Mouse (Mus musculus) neural tube, embryonic 14.5 days (tissue): ENCODE data around the gene Trim45. TPM values are rescaled to one million over a fixed set of nuclear protein-coding genes. Genes with fewer than 3 reads are reported as not detected.
A peak's percentile ranks its signal among the peaks of the same experiment; 100 is the strongest.

Source experiments
- ATAC-seq: fragments of 200-750 bp; cut with Nextera tagmentation; 2 replicates; pipeline ENCODE4 v1.8.0; 2017; ENCODE audit warnings: low read depth, mild to moderate bottlenecking, moderate TSS enrichment, moderate library complexity
- H3K27ac ChIP-seq: fragments of 300-500 bp; sonication (generic); 2 replicates; pipeline ENCODE4 v1.5.1; 2014; ENCODE audit warnings: low read depth, mild to moderate bottlenecking, control low read depth, low read length, moderate library complexity, mixed read lengths
- H3K27me3 ChIP-seq: fragments of 300-500 bp; sonication (generic); 2 replicates; pipeline ENCODE4 v1.6.1; 2014; ENCODE audit warnings: low read length; ENCODE audit not compliant: control insufficient read depth, insufficient read depth
- H3K36me3 ChIP-seq: fragments of 300-500 bp; sonication (generic); 2 replicates; pipeline ENCODE4 v1.6.1; 2014; ENCODE audit warnings: low read length, mixed read lengths; ENCODE audit not compliant: control insufficient read depth, insufficient read depth
- H3K4me1 ChIP-seq: fragments of 300-500 bp; sonication (generic); 2 replicates; pipeline ENCODE4 v1.6.1; 2014; ENCODE audit warnings: low read length; ENCODE audit not compliant: control insufficient read depth, insufficient read depth
- H3K4me2 ChIP-seq: fragments of 300-500 bp; sonication (generic); 2 replicates; pipeline ENCODE4 v1.6.1; 2014; ENCODE audit warnings: mild to moderate bottlenecking, low read depth, low read length, control low read depth
- H3K4me3 ChIP-seq: fragments of 300-500 bp; sonication (generic); 2 replicates; pipeline ENCODE4 v1.5.1; 2014; ENCODE audit warnings: low read depth, low read length, control low read depth, mixed read lengths
- H3K9ac ChIP-seq: fragments of 300-500 bp; sonication (generic); replicated peaks from 2 replicates; pipeline ENCODE4 v1.6.1; 2014; ENCODE audit warnings: low read depth, mild to moderate bottlenecking, control low read depth, low read length, mixed read lengths
- H3K9me3 ChIP-seq: fragments of 300-500 bp; sonication (generic); 2 replicates; pipeline ENCODE4 v1.6.1; 2016; ENCODE audit warnings: low read length; ENCODE audit not compliant: control insufficient read depth
- WGBS: fragments of 180-500 bp; shearing (Covaris S2); extraction: QIAGEN DNeasy Blood & Tissue Kit; methylation state at CpG from one replicate; pipeline ENCODE4 v1.1.7; 2014; 5-methylcytosine and 5-hydroxymethylcytosine counted together
- polyA plus RNA-seq: library from polyadenylated mRNA; unstranded; fragments of >200 nt; fragmentation: Nextera tagmentation; extraction: Ambion mirVana; gene quantifications from 2 replicates; pipeline ENCODE4 v1.2.1, GENCODE M21; 2014

The Trim45 gene
- polyA plus RNA-seq, 1 experiment from 2014 or later = 4.9 TPM

GRCm38 (mm10) chr3:100947286-100947685 is 25.3 kb downstream of the Trim45 start:
- no peak overlapping the region for H3K9ac ChIP-seq
- H3K27ac ChIP-seq = no peak overlapping the region
- no peaks in the 10 kb centered on the region for H3K27me3 ChIP-seq
- 0 out of 2 replicates have a peak, but pooled peaks cover 4% of the 10 kb centered on the region for H3K36me3 ChIP-seq
- WGBS = 96% methylated on average over 8 of the region's 8 CpGs
- H3K9me3 ChIP-seq = no peaks in the 10 kb centered on the region
- H3K4me3 ChIP-seq = no peak overlapping the region
- no peaks in the 10 kb centered on the region for H3K4me1 ChIP-seq
- no peak overlapping the region for H3K4me2 ChIP-seq
- no peak for ATAC-seq

GRCm38 (mm10) chr3:100951531-100951930 is 29.5 kb downstream of the Trim45 start:
- H3K9ac ChIP-seq = no peak overlapping the region

GRCm38 (mm10) chr3:100954616-100955015 is 32.6 kb downstream of the Trim45 start:
- no peaks in the 10 kb centered on the region for H3K9me3 ChIP-seq
- no peaks in the 10 kb centered on the region for H3K4me1 ChIP-seq
- H3K4me2 ChIP-seq = no peak overlapping the region
- H3K36me3 ChIP-seq = no peaks in the 10 kb centered on the region
- H3K4me3 ChIP-seq = no peak overlapping the region
- H3K27me3 ChIP-seq = no peaks in the 10 kb centered on the region
- H3K9ac ChIP-seq = no peak overlapping the region
- no peak for ATAC-seq
- no peak overlapping the region for H3K27ac ChIP-seq

More at GRCm38 (mm10) chr3:100951531-100951930, 29.5 kb downstream of the Trim45 start:
- Histone ChIP-seq H3K4me3 (no peak overlapping the region), H3K9me3 (no peaks in the 10 kb centered on the region), H3K4me2 (no peak overlapping the region), H3K4me1 (no peaks in the 10 kb centered on the region), H3K27ac (no peak overlapping the region), H3K36me3 (no peaks in the 10 kb centered on the region), H3K27me3 (no peaks in the 10 kb centered on the region)
- no peak for ATAC-seq
- 83% methylated on average over 4 of the region's 4 CpGs for WGBS

- H3K4me3 ChIP-seq = no peak overlapping the region
- no peak overlapping the region for H3K4me2 ChIP-seq
- 87% methylated on average over 5 of the region's 5 CpGs for WGBS
- no peak overlapping the region for H3K27ac ChIP-seq
- no peak for ATAC-seq
- no peak overlapping the region for H3K9ac ChIP-seq
- H3K36me3 ChIP-seq = no peaks in the 10 kb centered on the region
- H3K27me3 ChIP-seq = no peaks in the 10 kb centered on the region
- H3K4me1 ChIP-seq = no peaks in the 10 kb centered on the region
- H3K9me3 ChIP-seq = no peaks in the 10 kb centered on the region
Measured at GRCm38 (mm10) chr3:100961007-100961406, 39.0 kb downstream of the Trim45 start.

- Histone ChIP-seq H3K4me3 (no peak overlapping the region), H3K36me3 (no peaks in the 10 kb centered on the region)
Measured at GRCm38 (mm10) chr3:100961501-100961900, 39.5 kb downstream of the Trim45 start.

GRCm38 (mm10) chr3:100963849-100964542 is 42.0 kb downstream of the Trim45 start:
- peak; percentile 55; the same call in 1 of the 2 replicates for ATAC-seq
- no peak overlapping the region for H3K9ac ChIP-seq
- no peak overlapping the region for H3K4me3 ChIP-seq
- H3K27ac ChIP-seq = no peak overlapping the region
- H3K27me3 ChIP-seq = no peaks in the 10 kb centered on the region
- WGBS = 76% methylated on average over 14 of the region's 14 CpGs
- no peaks in the 10 kb centered on the region for H3K9me3 ChIP-seq
- H3K4me1 ChIP-seq = peaks cover 2% of the 10 kb centered on the region
- no peaks in the 10 kb centered on the region for H3K36me3 ChIP-seq
- no peak overlapping the region for H3K4me2 ChIP-seq

More at GRCm38 (mm10) chr3:100961501-100961900, 39.5 kb downstream of the Trim45 start:
- H3K4me1 ChIP-seq = no peaks in the 10 kb centered on the region
- H3K4me2 ChIP-seq = no peak overlapping the region
- H3K9ac ChIP-seq = no peak overlapping the region
- no peaks in the 10 kb centered on the region for H3K9me3 ChIP-seq
- no peak for ATAC-seq
- 95% methylated on average over 7 of the region's 7 CpGs for whole genome bisulfite sequencing
- H3K27ac ChIP-seq = no peak overlapping the region
- no peaks in the 10 kb centered on the region for H3K27me3 ChIP-seq

- ATAC-seq = peak; percentile 99
- no peaks in the 10 kb centered on the region for H3K9me3 ChIP-seq
- H3K9ac ChIP-seq = peak within 1 kb of the TSS; percentile 53
- peaks cover 5% of the 10 kb centered on the region for H3K4me1 ChIP-seq
- under 1% methylated on average over 40 of the region's 40 CpGs for WGBS
- H3K36me3 ChIP-seq = no peaks in the 10 kb centered on the region
- peak within 1 kb of the TSS; percentile 62 for H3K4me3 ChIP-seq
- no peaks in the 10 kb centered on the region for H3K27me3 ChIP-seq
- H3K4me2 ChIP-seq = peak within 1 kb of the TSS; percentile 90
- H3K27ac ChIP-seq = no peak within 1 kb of the TSS
Measured at GRCm38 (mm10) chr3:100969176-100969917, 47.3 kb downstream of the Trim45 start, which contains the start of gene Ttf2. Gene Ttf2 (minus strand): TSS chr3:100969663.

GRCm38 (mm10) chr3:100973906-100974305 is 51.9 kb downstream of the Trim45 start:
- Histone ChIP-seq H3K36me3 (no peaks in the 10 kb centered on the region), H3K4me1 (peaks cover 3% of the 10 kb centered on the region), H3K4me3 (no peak overlapping the region), H3K27ac (no peak overlapping the region), H3K27me3 (no peaks in the 10 kb centered on the region), H3K9me3 (no peaks in the 10 kb centered on the region), H3K4me2 (no peak overlapping the region), H3K9ac (no peak overlapping the region)
- 5% methylated on average over 1 of the region's 1 CpGs for WGBS
- ATAC-seq = no peak

GRCm38 (mm10) chr3:100979290-100979689 is 57.3 kb downstream of the Trim45 start:
- H3K9me3 ChIP-seq = no peaks in the 10 kb centered on the region
- no peaks in the 10 kb centered on the region for H3K36me3 ChIP-seq
- H3K4me1 ChIP-seq = no peaks in the 10 kb centered on the region
- no peak for ATAC-seq
- no peak overlapping the region for H3K27ac ChIP-seq
- 85% methylated on average over 8 of the region's 8 CpGs for WGBS
- no peak overlapping the region for H3K4me3 ChIP-seq
- H3K9ac ChIP-seq = no peak overlapping the region
- no peaks in the 10 kb centered on the region for H3K27me3 ChIP-seq
- no peak overlapping the region for H3K4me2 ChIP-seq
